Mouse (Mus musculus): ENCODE results near the gene Ap1ar.

Ap1ar gene

DNA sequence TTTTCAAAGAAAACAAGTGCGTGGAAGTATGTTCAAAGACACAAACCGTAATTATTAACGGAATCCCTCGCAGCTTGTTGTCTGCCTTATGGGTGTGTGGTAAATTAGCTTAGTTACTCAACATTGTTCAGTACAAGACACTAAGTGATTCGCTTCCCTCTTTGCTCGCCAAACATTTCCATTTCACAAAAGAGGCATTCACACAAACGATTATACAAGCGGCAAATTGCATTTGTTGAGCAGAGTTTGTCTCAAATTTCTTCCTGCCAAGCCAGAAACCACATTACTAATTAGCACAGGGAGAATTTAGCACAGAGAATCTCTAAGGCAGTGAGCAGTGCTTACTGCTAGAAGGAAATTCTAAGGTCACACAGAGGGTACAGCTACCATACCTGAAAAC is 4.6 kb upstream of the Ap1ar start:
- no peak for DNase-seq (ENCODE audit: low read depth)

DNA sequence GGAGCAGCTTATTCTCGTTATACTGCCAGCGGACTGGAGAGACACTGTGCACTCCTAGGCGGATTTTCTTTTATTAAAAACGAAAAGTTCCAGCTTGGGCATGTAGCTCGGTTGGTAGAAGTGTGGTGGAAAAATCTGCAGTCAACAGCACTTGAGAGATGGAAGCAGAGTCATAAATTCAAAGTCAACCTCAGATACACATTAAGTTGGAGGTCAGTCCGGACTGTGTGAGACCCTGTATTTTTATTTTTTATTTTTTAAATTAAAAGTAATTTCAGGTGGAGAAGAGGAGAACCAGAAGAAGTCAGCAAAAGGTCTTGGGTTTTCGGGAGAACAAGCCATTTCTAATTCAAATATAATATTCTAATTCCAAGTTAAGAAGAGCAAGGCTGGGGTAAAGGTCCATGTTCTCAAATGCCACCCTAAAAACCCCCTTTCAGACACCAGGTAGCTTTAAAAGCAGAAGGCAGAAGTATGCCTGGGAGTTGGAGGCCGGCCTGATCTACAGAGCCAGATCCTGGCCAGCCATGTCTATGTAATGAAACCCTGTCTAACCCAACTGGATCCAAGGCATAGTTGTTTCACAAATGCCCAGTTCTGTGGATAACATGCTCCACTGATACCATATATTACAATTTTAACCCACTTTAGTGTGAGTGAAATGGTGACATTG is 785 bp upstream of the Ap1ar start:
- DNase-seq (ENCODE audit: low read depth), result no peak

DNA sequence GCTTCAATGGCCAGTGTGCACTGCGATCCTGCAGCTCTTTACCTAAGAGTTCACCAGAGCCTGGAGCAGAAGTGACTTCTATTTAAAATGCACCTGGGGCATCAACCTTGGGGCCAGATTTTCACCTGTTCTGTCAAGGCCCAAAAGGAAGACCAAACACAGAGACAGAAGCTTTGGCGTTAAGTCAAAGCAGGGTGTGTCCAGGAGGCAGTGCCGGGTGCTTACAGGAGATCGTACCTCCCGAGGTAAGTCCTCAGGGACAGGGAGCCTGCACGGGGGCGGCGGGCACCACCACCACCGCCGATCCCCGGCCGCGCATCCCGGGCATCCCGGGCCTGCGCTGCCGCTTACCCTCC is 547 bp downstream of the Ap1ar start:
- DNase-seq (ENCODE audit: low read depth), result no peak

- no peak for DNase-seq (ENCODE audit: low read depth)
These were observed 1.7 kb downstream of the Ap1ar start for GRCm38 (mm10) chr3:127835594-127835993.

- no peak for DNase-seq (ENCODE audit: low read depth)
These were observed 3.3 kb downstream of the Ap1ar start for GRCm38 (mm10) chr3:127834040-127834439.

- no peak for DNase-seq (ENCODE audit: low read depth)
These were observed 6.2 kb downstream of the Ap1ar start for GRCm38 (mm10) chr3:127831079-127831478.

GRCm38 (mm10) chr3:127830183-127830582 is 7.1 kb downstream of the Ap1ar start:
- no peak for DNase-seq (ENCODE audit: low read depth)

DNA sequence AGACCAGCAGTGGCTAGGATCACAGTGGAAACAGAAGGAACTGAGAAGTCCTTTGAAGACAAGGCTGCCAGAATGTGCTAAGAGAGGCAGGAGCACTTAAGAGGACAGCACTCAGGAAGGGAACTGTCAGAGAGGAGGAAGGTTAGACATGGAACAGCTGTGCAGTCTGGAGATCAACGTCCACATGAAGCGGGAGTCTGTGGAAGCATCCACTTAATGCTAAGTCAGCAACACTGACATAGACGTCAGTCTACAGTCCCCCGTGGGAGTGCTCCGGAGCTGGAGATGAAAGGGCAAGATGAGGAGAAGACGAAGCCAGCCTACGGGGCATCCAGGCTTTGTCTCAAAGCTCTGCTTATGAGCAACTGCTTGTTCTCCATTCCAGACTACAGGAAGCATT is 10.2 kb downstream of the Ap1ar start:
- no peak for DNase-seq (ENCODE audit: low read depth)

DNA sequence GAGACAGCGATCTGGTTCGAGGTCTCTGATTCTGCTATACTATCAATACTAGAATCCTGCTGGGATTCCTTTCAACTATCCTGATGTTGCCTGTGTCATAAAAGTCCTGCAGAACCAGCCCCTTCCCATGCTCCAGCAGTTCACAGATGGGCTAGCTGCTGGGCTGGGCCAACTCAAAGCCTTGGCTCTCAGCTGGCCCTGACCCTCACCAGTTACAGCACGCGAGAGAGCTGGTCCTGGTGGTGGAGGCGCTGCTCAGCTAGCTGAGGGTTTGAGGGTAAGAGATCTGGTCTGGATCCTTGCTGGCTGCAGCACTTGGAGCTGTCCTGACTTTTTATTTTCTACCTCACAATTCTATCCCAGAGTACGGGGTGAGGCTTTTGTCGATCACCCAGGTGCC is 10.8 kb downstream of the Ap1ar start:
- no peak for DNase-seq (ENCODE audit: low read depth)

DNA sequence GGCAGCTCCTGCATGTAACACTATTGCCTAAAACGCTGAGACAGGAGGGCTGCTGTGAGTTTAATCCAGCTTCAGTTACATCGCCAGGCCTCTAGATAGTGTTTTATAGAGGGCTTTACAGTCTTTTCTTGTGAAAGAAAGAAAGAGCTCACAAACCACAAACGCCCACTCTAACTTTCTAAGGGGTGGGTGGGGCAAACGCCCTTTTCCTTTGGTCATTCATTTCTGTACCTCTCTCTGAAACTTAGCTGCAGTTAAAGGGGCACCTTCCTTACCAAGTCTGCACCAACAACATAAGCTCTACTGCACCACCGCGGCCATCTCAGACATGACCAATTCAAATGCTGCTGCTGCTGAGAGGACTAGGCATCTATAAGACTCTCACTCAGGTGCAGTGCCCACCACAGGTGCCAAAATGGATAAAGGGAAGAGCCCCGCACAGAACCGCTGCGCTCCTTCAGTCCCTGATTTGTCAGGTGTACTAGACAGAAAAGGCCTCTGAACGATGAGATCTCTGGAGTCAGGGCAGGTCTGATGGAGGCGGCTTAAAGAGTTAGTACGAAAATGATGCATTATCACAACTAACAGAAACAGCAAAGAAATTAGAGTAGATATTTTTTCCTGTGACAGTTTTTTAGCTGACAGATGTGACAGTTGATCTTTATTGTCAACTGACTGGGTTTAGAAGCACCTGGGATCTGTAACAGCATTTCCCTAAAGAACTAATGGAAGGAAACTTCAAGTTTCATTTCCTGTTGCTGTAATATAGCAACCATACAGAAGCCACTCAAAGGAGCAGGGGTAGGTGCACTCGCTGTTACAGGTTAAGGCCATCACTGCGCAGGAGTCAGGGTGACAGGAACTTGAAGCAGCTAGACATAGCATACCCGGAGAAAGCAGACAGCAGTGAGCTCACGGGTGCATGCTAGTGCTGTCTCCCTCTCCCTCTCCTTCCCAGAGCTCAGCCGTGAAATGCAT is 13.1 kb downstream of the Ap1ar start:
- no peak for DNase-seq (ENCODE audit: low read depth)

GRCm38 (mm10) chr3:127821209-127821608 is 16.1 kb downstream of the Ap1ar start:
- DNase-seq (ENCODE audit: low read depth), result no peak

DNA sequence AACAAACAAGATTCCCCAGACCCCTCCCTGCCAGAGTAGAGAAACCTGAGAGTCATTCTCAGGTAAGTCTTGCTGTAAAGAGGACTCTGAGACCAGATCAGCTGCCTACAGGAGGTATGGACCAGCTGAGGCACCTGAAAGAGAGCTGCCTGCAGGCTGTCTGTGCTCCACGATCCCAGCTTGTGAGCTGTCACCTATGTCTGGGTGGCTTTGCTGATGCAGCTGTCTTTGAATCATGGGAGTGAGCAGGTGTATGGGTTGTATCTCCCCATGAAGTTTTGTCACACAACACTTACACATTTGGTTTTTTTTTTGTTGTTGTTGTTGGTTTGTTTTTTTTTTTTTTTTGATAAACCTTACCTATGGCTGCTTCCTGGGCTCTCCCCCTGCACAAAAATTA is 16.9 kb downstream of the Ap1ar start:
- no peak for DNase-seq (ENCODE audit: low read depth)

DNA sequence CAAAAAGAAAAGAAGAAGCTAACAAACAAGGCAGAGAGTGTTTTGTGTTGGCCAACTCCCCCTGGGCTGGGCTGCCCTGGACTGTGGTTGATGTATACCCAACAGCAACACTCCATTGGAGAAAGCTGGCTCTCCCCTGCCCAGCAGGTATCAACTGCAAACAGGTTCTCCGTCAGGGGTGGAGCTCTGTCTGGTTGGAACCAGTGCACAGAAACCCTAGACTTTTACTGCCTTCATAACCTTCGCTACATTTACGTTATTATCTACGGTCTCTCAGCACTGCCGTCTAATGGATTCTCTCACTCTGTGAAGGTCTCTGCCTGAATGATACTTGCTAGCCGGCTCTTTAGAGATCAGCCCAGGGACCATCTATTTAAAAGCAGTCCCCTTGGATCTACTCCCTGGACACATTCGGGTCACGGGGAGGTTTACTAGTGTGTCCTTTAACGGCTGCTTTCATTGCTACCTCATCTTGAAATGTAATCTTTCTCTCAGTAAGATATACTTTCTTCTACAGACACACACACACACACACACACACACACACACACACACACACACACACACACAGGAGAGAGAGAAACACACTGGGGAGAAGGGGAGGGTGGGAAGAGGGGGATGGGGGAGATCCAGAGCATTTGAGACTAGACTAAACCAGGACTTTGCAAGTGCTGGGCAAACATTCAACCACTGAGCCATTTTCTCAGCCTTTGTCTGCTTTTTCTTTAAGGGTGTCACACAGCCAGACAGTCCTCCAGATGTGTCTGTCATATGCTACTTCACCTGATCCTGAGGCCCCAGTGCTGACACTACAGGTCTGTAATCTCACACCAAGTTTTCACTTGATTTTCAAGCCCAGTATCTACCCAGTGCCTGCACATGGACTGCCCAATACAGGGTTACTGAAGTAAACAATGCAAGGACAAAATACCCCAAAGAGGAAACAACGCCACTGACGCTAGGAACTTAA is 18.3 kb downstream of the Ap1ar start:
- no peak for DNase-seq (ENCODE audit: low read depth)

GRCm38 (mm10) chr3:127817120-127817683 is 20.1 kb downstream of the Ap1ar start:
- no peak for DNase-seq (ENCODE audit: low read depth)

- no peak for DNase-seq (ENCODE audit: low read depth)
These were observed 28.2 kb downstream of the Ap1ar start for GRCm38 (mm10) chr3:127809103-127809502.

DNA sequence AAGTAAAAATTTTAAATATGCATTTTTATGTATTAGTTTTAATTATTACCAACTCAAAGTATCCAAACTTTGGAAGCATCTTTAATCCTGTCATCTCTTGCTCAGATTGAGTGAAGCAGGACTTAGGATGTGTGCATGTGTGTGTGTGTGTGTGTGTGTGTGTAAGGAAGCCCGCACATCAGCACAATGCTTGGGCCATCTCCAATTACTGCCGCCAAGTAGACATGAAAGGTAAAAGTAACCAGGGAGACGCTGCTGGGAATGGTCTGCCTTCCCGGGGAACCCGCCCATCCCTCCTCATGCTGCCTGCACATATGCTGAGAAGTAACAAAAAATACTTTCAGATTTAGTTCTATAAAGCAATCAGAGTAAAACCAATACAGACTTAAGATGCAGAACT is 29.5 kb downstream of the Ap1ar start:
- no peak for DNase-seq (ENCODE audit: low read depth)

GRCm38 (mm10) chr3:127805991-127806390 is 31.3 kb downstream of the Ap1ar start:
- DNase-seq (ENCODE audit: low read depth), result no peak

DNA sequence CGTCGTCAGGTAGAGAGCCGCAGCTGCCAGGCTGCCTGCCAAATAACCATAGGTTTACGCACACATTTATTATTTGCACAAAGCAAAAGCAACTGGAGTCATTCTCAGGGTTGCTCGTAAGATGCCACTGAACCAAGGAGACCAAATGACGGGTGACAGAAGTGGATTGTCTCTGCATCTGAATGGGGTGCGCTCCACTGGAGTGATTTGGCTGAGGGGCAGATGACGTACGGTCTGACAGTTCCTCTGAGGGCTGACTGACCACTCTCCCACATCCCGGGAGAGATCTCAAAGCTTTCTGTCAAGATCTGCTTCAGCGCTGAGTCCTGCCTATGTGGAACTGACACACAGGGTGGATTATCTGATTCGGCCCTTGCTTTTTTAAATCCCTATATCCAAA is 32.3 kb downstream of the Ap1ar start:
- DNase-seq (ENCODE audit: low read depth), result no peak

DNA sequence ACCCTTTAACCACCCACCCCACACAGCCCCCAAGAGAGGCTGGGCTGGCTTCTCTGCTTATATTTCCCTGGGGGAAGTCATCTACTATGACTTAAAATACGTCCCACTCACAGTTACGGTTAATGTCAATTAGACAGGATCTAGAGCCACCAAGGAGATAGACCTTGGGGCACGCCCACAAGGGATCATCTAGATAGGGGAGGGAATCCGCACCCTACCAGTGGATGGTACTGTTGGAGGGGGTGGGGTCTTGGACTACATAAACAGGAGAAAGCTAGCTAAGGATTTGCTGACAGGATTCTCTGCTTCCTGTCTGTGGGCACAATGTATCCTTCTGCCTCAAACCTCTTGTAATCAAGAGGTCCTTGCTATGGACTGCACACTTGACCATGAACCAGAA is 32.9 kb downstream of the Ap1ar start:
- DNase-seq (ENCODE audit: low read depth), result no peak

- DNase-seq (ENCODE audit: low read depth), result peak; percentile 52
These were observed 34.5 kb downstream of the Ap1ar start for GRCm38 (mm10) chr3:127802814-127803213.

GRCm38 (mm10) chr3:127801162-127801561 is 36.2 kb downstream of the Ap1ar start:
- no peak for DNase-seq (ENCODE audit: low read depth)

DNA sequence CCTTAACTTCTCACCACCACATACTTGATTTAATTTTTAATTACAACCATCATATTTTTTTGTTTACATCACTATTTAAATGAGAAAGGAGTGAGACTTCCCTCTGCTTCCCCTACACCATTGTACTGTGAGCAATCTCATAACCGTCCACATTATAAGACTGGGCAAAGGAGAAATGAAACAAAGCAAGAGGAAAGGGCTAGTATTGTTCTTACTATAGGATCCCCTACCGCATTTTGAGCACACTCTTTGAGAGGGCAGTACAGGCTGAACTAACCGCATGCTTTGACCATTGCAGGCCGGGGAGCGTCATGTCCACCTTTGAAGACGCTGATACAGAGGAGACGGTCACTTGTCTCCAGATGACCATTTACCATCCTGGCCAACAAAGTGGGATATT is 41.1 kb downstream of the Ap1ar start:
- no peak for DNase-seq (ENCODE audit: low read depth)
